ENCODE assay signal across 8 mouse cellular contexts in genomic region chr2:26021561-26022257, GRCm38 (mm10). TPM values are rescaled to one million over a fixed set of nuclear protein-coding genes. Genes with fewer than 3 reads are reported as not detected.
DNase-seq lines count a peak whose midpoint lies in the region; ATAC-seq and TF ChIP-seq lines count a peak whose summit lies in the region.

Ubac1 (minus strand) TSS chr2:26021747.

- H3K27ac ChIP-seq in CH12.LX (ENCODE audit: insufficient read depth, low read depth) = peak within 1 kb of the TSS; percentile 72
- H3K27ac ChIP-seq in forebrain, embryonic 11.5 days (ENCODE audit: low read depth, low read length) = peak within 1 kb of the TSS; percentile 58; the same call in 1 of the 2 replicates
- peak within 1 kb of the TSS; percentile 98 for H3K27ac ChIP-seq in heart, embryonic 16.5 days (ENCODE audit: low read length)
- peak within 1 kb of the TSS; percentile 99 for H3K27ac ChIP-seq in liver, embryonic 15.5 days (replicated peaks)
- 0 out of 2 replicates have a peak within 1 kb of the TSS, but pooled peaks have one; percentile 50 for H3K27ac ChIP-seq in neural tube, embryonic 12.5 days

- H3K9ac ChIP-seq in CH12.LX (ENCODE audit: insufficient read depth, low read depth) = peak within 1 kb of the TSS; percentile 93
- peak within 1 kb of the TSS; percentile 77 for H3K9ac ChIP-seq in forebrain, embryonic 11.5 days (ENCODE audit: low read length)
- peak within 1 kb of the TSS; percentile 93 for H3K9ac ChIP-seq in heart, embryonic 16.5 days (ENCODE audit: low read length)
- H3K9ac ChIP-seq in liver, embryonic 15.5 days = peak within 1 kb of the TSS; percentile 94
- peak within 1 kb of the TSS; percentile 82 for H3K9ac ChIP-seq in neural tube, embryonic 12.5 days

- H3K4me3 ChIP-seq in CH12.LX (replicated peaks in 1 of 3; ENCODE audit: low read depth in 2 of 3, low read length in 2 of 3, poor library complexity in 1 of 3) = peak within 1 kb of the TSS; percentile 82 to 100 (median 94)
- H3K4me3 ChIP-seq in forebrain, embryonic 11.5 days (ENCODE audit: low read depth, low read length) = peak within 1 kb of the TSS; percentile 78
- peak within 1 kb of the TSS; percentile 68 for H3K4me3 ChIP-seq in heart, embryonic 16.5 days (ENCODE audit: low read length)
- H3K4me3 ChIP-seq in liver, embryonic 15.5 days (replicated peaks) = peak within 1 kb of the TSS; percentile 75
- H3K4me3 ChIP-seq in neural tube, embryonic 12.5 days = peak within 1 kb of the TSS; percentile 87

- peak; percentile 75 for TF ChIP-seq POLR2A in CH12.LX (IDR thresholded peaks at IDR 0.05; ENCODE audit: low read depth, low read length)

- no peak for TF ChIP-seq RAD21 in CH12.LX (IDR thresholded peaks at IDR 0.05; ENCODE audit: low read depth, low read length)

- no peak for TF ChIP-seq CTCF in CH12.LX (conservative IDR thresholded peaks at IDR 0.05 in 1 of 2, IDR thresholded peaks at IDR 0.05 in 1 of 2; ENCODE audit: low read depth in 2 of 2, low read length in 2 of 2)

- TF ChIP-seq EP300 in CH12.LX (IDR thresholded peaks at IDR 0.05; ENCODE audit: low read length) = no peak

- dilution Hi-C loops in CH12.LX (cut with MboI; ENCODE audit: extremely low pct_ligation_motif_present, extremely low pct_unique_long_range_greater_than_20kb, low sequenced_read_pairs) = no loop called here

- H3K79me2 ChIP-seq in CH12.LX (replicated peaks; ENCODE audit: control insufficient read depth, extremely low read depth, insufficient read depth, poor library complexity, severe bottlenecking) = peaks cover 21% of the 10 kb centered on the region

- peak within 1 kb of the TSS; percentile 99 for H3K4me2 ChIP-seq in CH12.LX (ENCODE audit: insufficient read depth, low read depth, poor library complexity, severe bottlenecking)
- H3K4me2 ChIP-seq in forebrain, embryonic 11.5 days (ENCODE audit: low read depth, low read length, severe bottlenecking) = peak within 1 kb of the TSS; percentile 91
- H3K4me2 ChIP-seq in heart, embryonic 16.5 days (ENCODE audit: low read depth, low read length) = peak within 1 kb of the TSS; percentile 89
- peak within 1 kb of the TSS; percentile 80 for H3K4me2 ChIP-seq in liver, embryonic 15.5 days
- H3K4me2 ChIP-seq in neural tube, embryonic 12.5 days (replicated peaks) = peak within 1 kb of the TSS; percentile 72

- H3K9me3 ChIP-seq in CH12.LX (replicated peaks; ENCODE audit: low read length) = no peaks in the 10 kb centered on the region
- H3K9me3 ChIP-seq in forebrain, embryonic 11.5 days (ENCODE audit: control insufficient read depth, low read length) = no peaks in the 10 kb centered on the region
- H3K9me3 ChIP-seq in heart, embryonic 16.5 days (replicated peaks; ENCODE audit: control insufficient read depth, low read length) = no peaks in the 10 kb centered on the region
- H3K9me3 ChIP-seq in liver, embryonic 15.5 days (replicated peaks) = no peaks in the 10 kb centered on the region
- H3K9me3 ChIP-seq in neural tube, embryonic 12.5 days = no peaks in the 10 kb centered on the region

- peak; percentile 89 for DNase-seq in CH12.LX (ENCODE audit: extremely low read depth)
- peak; percentile 74 for DNase-seq in c-Kit-positive CD71-positive TER-119-negative erythroid progenitor cells, embryonic 14.5 days (ENCODE audit: low read depth)
- peak; percentile 94 for DNase-seq in forebrain, embryonic 11.5 days (ENCODE audit: low spot score)
- DNase-seq in kidney, postnatal 36 days = peak; percentile 95
- peak; percentile 88 for DNase-seq in telencephalon, adult 2 months (ENCODE audit: low read depth, low spot score)

- ATAC-seq in forebrain, embryonic 11.5 days (replicated peaks; ENCODE audit: low FRiP score) = peak; percentile 93
- ATAC-seq in heart, embryonic 16.5 days (replicated peaks; ENCODE audit: extremely low read depth, insufficient read depth, low FRiP score) = peak; percentile 92
- peak; percentile 89 for ATAC-seq in liver, embryonic 15.5 days (ENCODE audit: insufficient read depth)
- peak; percentile 95 for ATAC-seq in neural tube, embryonic 12.5 days (ENCODE audit: low FRiP score, low read depth)

- peaks cover 0 to 19% of the 10 kb centered on the region in 2 experiments for H3K36me3 ChIP-seq in CH12.LX (replicated peaks in 1 of 2; ENCODE audit: control insufficient read depth in 1 of 2, insufficient read depth in 1 of 2, low read length in 1 of 2)
- no peaks in the 10 kb centered on the region for H3K36me3 ChIP-seq in forebrain, embryonic 11.5 days (ENCODE audit: control insufficient read depth, insufficient read depth, low read length)
- no peaks in the 10 kb centered on the region for H3K36me3 ChIP-seq in heart, embryonic 16.5 days (ENCODE audit: control insufficient read depth, insufficient read depth)
- peaks cover 18% of the 10 kb centered on the region for H3K36me3 ChIP-seq in liver, embryonic 15.5 days (replicated peaks)
- no peaks in the 10 kb centered on the region for H3K36me3 ChIP-seq in neural tube, embryonic 12.5 days

- H3K4me1 ChIP-seq in CH12.LX (ENCODE audit: control insufficient read depth in 1 of 2, insufficient read depth in 2 of 2) = peaks cover 9 to 41% of the 10 kb centered on the region in 2 experiments
- peaks cover 9% of the 10 kb centered on the region for H3K4me1 ChIP-seq in forebrain, embryonic 11.5 days (replicated peaks; ENCODE audit: control insufficient read depth, insufficient read depth, low read length)
- H3K4me1 ChIP-seq in heart, embryonic 16.5 days (ENCODE audit: control insufficient read depth, insufficient read depth, low read length) = peaks cover 29% of the 10 kb centered on the region
- H3K4me1 ChIP-seq in liver, embryonic 15.5 days (replicated peaks) = peaks cover 69% of the 10 kb centered on the region
- H3K4me1 ChIP-seq in neural tube, embryonic 12.5 days = peaks cover 14% of the 10 kb centered on the region

- H3K27me3 ChIP-seq in CH12.LX (replicated peaks) = peaks cover 15% of the 10 kb centered on the region
- H3K27me3 ChIP-seq in forebrain, embryonic 11.5 days (ENCODE audit: control insufficient read depth, insufficient read depth, low read length) = no peaks in the 10 kb centered on the region
- 0 out of 2 replicates have a peak, but pooled peaks cover 1% of the 10 kb centered on the region for H3K27me3 ChIP-seq in heart, embryonic 16.5 days (ENCODE audit: control insufficient read depth, insufficient read depth, low read length)
- H3K27me3 ChIP-seq in liver, embryonic 15.5 days = peaks cover 5% of the 10 kb centered on the region; the same call in 1 of the 2 replicates
- no peaks in the 10 kb centered on the region for H3K27me3 ChIP-seq in neural tube, embryonic 12.5 days (replicated peaks)

- 8% methylated on average over 41 of the region's 50 CpGs for WGBS in forebrain, embryonic 11.5 days
- WGBS in heart, embryonic 16.5 days = 5% methylated on average over 50 of the region's 50 CpGs
- WGBS in liver, embryonic 15.5 days (ENCODE audit: insufficient replicate concordance) = 7% methylated on average over 50 of the region's 50 CpGs
- WGBS in neural tube, embryonic 12.5 days = 7% methylated on average over 50 of the region's 50 CpGs

- in situ Hi-C loops in CH12.LX (cut with MboI; ENCODE audit: low pct_ligation_motif_present, low pct_unique_long_range_greater_than_20kb, low sequenced_read_pairs) = loop anchor here (10.0 kb wide), 2 partner anchors 123 to 187 kb away; no protein-coding TSS in a partner anchor

TF ChIP-seq in CH12.LX, 34 proteins besides CTCF, POLR2A, EP300 and RAD21 (continues in another document):
- TF ChIP-seq ZMIZ1 (IDR thresholded peaks at IDR 0.05; ENCODE audit: low read depth, low read length) = peak; percentile 70; the same call in 1 of the 2 replicates
- TF ChIP-seq UBTF (IDR thresholded peaks at IDR 0.05; ENCODE audit: low read depth, low read length) = peak; percentile 86; the same call in 1 of the 2 replicates
- no peak for TF ChIP-seq USF1 (IDR thresholded peaks at IDR 0.05; ENCODE audit: low read depth, low read length)
- TF ChIP-seq ETS1 (conservative IDR thresholded peaks at IDR 0.05; ENCODE audit: low read depth, low read length) = no peak
- peak; percentile 71 for TF ChIP-seq ELF1 (IDR thresholded peaks at IDR 0.05; ENCODE audit: low read depth, low read length)
- TF ChIP-seq MEF2A (IDR thresholded peaks at IDR 0.05; ENCODE audit: borderline replicate concordance, low read depth, low read length) = 0 out of 2 replicates have a peak, but pooled peaks have one; percentile 54
- TF ChIP-seq CHD1 (IDR thresholded peaks at IDR 0.05; ENCODE audit: low read depth, low read length) = no peak
- peak; percentile 96 for TF ChIP-seq HCFC1 (IDR thresholded peaks at IDR 0.05; ENCODE audit: low read depth, low read length)
- TF ChIP-seq MYC (IDR thresholded peaks at IDR 0.05; ENCODE audit: low read depth, low read length) = 0 out of 2 replicates have a peak, but pooled peaks have one; percentile 28
- TF ChIP-seq ZNF384 (IDR thresholded peaks at IDR 0.05; ENCODE audit: low read depth, low read length) = peak; percentile 50
- TF ChIP-seq MAFK (IDR thresholded peaks at IDR 0.05; ENCODE audit: insufficient replicate concordance, low read length) = no peak
- TF ChIP-seq GABPA (IDR thresholded peaks at IDR 0.05; ENCODE audit: insufficient replicate concordance, low read depth, low read length) = peak; percentile 55; the same call in 1 of the 2 replicates
- no peak for TF ChIP-seq BHLHE40 (IDR thresholded peaks at IDR 0.05; ENCODE audit: low read depth, low read length)
- TF ChIP-seq MAZ (IDR thresholded peaks at IDR 0.05; ENCODE audit: low read depth, low read length) = peak; percentile 93
- TF ChIP-seq JUND (conservative IDR thresholded peaks at IDR 0.05; ENCODE audit: low read depth, low read length) = no peak
- TF ChIP-seq NRF1 (IDR thresholded peaks at IDR 0.05; ENCODE audit: low read depth, low read length) = peak; percentile 68
- 0 out of 2 replicates have a peak, but pooled peaks have one; percentile 33 for TF ChIP-seq MAX (IDR thresholded peaks at IDR 0.05; ENCODE audit: low read length)
- no peak for TF ChIP-seq E2F4 (IDR thresholded peaks at IDR 0.05; ENCODE audit: insufficient replicate concordance, low read depth, low read length)
- TF ChIP-seq TCF12 (IDR thresholded peaks at IDR 0.05; ENCODE audit: low read depth, low read length) = peak; percentile 68
- peak; percentile 73 for TF ChIP-seq SIN3A (IDR thresholded peaks at IDR 0.05; ENCODE audit: low read length)
- peak; percentile 90; the same call in 1 of the 2 replicates for TF ChIP-seq KAT2A (IDR thresholded peaks at IDR 0.05; ENCODE audit: insufficient replicate concordance, low read length)

RNA-seq across cellular contexts. Expression of gene Ubac1, which starts in this region (rescaled TPM):
- 90.0 and 92.0 TPM in 2 replicates for total RNA-seq in CH12.LX (2012; rRNA removed)
- 80.3 and 80.5 TPM in 2 replicates for total RNA-seq in CH12.LX (2014; rRNA removed)
- polyA plus RNA-seq in CH12.LX (2012; ENCODE audit: insufficient read length, low read depth) = 88.9 and 99.7 TPM in 2 replicates
- 91.7 and 99.4 TPM in 2 replicates for polyA plus RNA-seq in forebrain, embryonic 11.5 days (2014; fragmentation: Nextera tagmentation; extraction: Ambion mirVana)
- polyA plus RNA-seq in heart, embryonic 16.5 days (2015; fragmentation: Nextera tagmentation; extraction: Ambion mirVana) = 114 and 116 TPM in 2 replicates
- 437 and 467 TPM in 2 replicates for polyA plus RNA-seq in liver, embryonic 15.5 days (2015; fragmentation: Nextera tagmentation; extraction: Ambion mirVana)
- 106 and 107 TPM in 2 replicates for polyA plus RNA-seq in neural tube, embryonic 12.5 days (2016; fragmentation: Nextera tagmentation; extraction: Ambion mirVana)

Comparison
In these comparisons a context has a peak if more than half of its experiments do, and no peak if none do; other contexts are left out.
1. Peak in every context shown above with its lines: DNase-seq, ATAC-seq, H3K4me3 ChIP-seq and H3K27ac ChIP-seq.